Mouse (Mus musculus): ENCODE results near the gene Mus81. TPM values are rescaled to one million over a fixed set of nuclear protein-coding genes. Genes with fewer than 3 reads are reported as not detected.
A peak's percentile ranks its signal among the peaks of the same experiment; 100 is the strongest.

The Mus81 gene
- polyA plus RNA-seq, 1 experiment from 2014 or later, result 6.4 TPM

- H3K27ac ChIP-seq, result no peak overlapping the region
- WGBS (ENCODE audit: missing documents), result 79% methylated on average over 4 of the region's 6 CpGs
- no peak overlapping the region for H3K4me3 ChIP-seq (ENCODE audit: inconsistent target)
- H3K36me3 ChIP-seq (ENCODE audit: inconsistent target), result no peaks in the 10 kb centered on the region
- H3K79me2 ChIP-seq (ENCODE audit: inconsistent target), result peaks cover 24% of the 10 kb centered on the region
Measured at GRCm38 (mm10) chr19:5451766-5452165, 36.4 kb downstream of the Mus81 start.

- Histone ChIP-seq H3K36me3 (ENCODE audit: inconsistent target) (no peaks in the 10 kb centered on the region), H3K27ac (no peak overlapping the region), H3K4me3 (ENCODE audit: inconsistent target) (no peak overlapping the region), H3K79me2 (ENCODE audit: inconsistent target) (peaks cover 5% of the 10 kb centered on the region; the same call in 1 of the 2 replicates)
- whole genome bisulfite sequencing (ENCODE audit: missing documents), result 100% methylated on average over 3 of the region's 3 CpGs
Measured at GRCm38 (mm10) chr19:5449673-5450072, 38.5 kb downstream of the Mus81 start.

GRCm38 (mm10) chr19:5448354-5449150 lies 39.6 kb downstream of the Mus81 start:
- H3K4me3 ChIP-seq (ENCODE audit: inconsistent target), result no peak overlapping the region
- 11% methylated on average over 31 of the region's 36 CpGs for WGBS (ENCODE audit: missing documents)
- H3K79me2 ChIP-seq (ENCODE audit: inconsistent target), result no peaks in the 10 kb centered on the region
- H3K36me3 ChIP-seq (ENCODE audit: inconsistent target), result no peaks in the 10 kb centered on the region
- H3K27ac ChIP-seq, result no peak overlapping the region

- H3K4me3 ChIP-seq (ENCODE audit: inconsistent target), result peak within 1 kb of the TSS; percentile 37
- H3K79me2 ChIP-seq (ENCODE audit: inconsistent target), result no peaks in the 10 kb centered on the region
- H3K27ac ChIP-seq, result no peak within 1 kb of the TSS
- H3K36me3 ChIP-seq (ENCODE audit: inconsistent target), result no peaks in the 10 kb centered on the region
- 2% methylated on average over 70 of the region's 70 CpGs for WGBS (ENCODE audit: missing documents)
Measured at GRCm38 (mm10) chr19:5447515-5448353, 40.5 kb downstream of the Mus81 start, which contains the start of gene Fosl1. Fosl1 (plus strand) TSS chr19:5447547.

- Histone ChIP-seq H3K27ac (no peak overlapping the region), H3K4me3 (ENCODE audit: inconsistent target) (no peak overlapping the region), H3K36me3 (ENCODE audit: inconsistent target) (no peaks in the 10 kb centered on the region), H3K79me2 (ENCODE audit: inconsistent target) (no peaks in the 10 kb centered on the region)
- WGBS (ENCODE audit: missing documents), result 93% methylated on average over 5 of the region's 5 CpGs
Measured at GRCm38 (mm10) chr19:5445747-5446146, 42.5 kb downstream of the Mus81 start.

GRCm38 (mm10) chr19:5444954-5445353 lies 43.2 kb downstream of the Mus81 start:
- no peaks in the 10 kb centered on the region for H3K79me2 ChIP-seq (ENCODE audit: inconsistent target)
- 71% methylated on average over 7 of the region's 7 CpGs for WGBS (ENCODE audit: missing documents)
- H3K27ac ChIP-seq, result no peak overlapping the region
- no peak overlapping the region for H3K4me3 ChIP-seq (ENCODE audit: inconsistent target)
- no peaks in the 10 kb centered on the region for H3K36me3 ChIP-seq (ENCODE audit: inconsistent target)

GRCm38 (mm10) chr19:5444371-5444908 lies 43.8 kb downstream of the Mus81 start:
- Histone ChIP-seq H3K36me3 (ENCODE audit: inconsistent target) (no peaks in the 10 kb centered on the region), H3K79me2 (ENCODE audit: inconsistent target) (no peaks in the 10 kb centered on the region), H3K27ac (no peak overlapping the region), H3K4me3 (ENCODE audit: inconsistent target) (no peak overlapping the region)
- WGBS (ENCODE audit: missing documents), result 40% methylated on average over 9 of the region's 9 CpGs

- H3K27ac ChIP-seq, result no peak overlapping the region
- whole genome bisulfite sequencing (ENCODE audit: missing documents), result 59% methylated on average over 7 of the region's 7 CpGs
- H3K79me2 ChIP-seq (ENCODE audit: inconsistent target), result no peaks in the 10 kb centered on the region
- H3K36me3 ChIP-seq (ENCODE audit: inconsistent target), result no peaks in the 10 kb centered on the region
- no peak overlapping the region; the same call in 1 of the 2 replicates for H3K4me3 ChIP-seq (ENCODE audit: inconsistent target)
Measured at GRCm38 (mm10) chr19:5433951-5434350, 54.3 kb downstream of the Mus81 start.

GRCm38 (mm10) chr19:5432992-5433852 lies 55.0 kb downstream of the Mus81 start:
- Histone ChIP-seq H3K27ac (peak overlapping the region; percentile 48), H3K4me3 (ENCODE audit: inconsistent target) (peak overlapping the region; percentile 33), H3K36me3 (ENCODE audit: inconsistent target) (no peaks in the 10 kb centered on the region), H3K79me2 (ENCODE audit: inconsistent target) (no peaks in the 10 kb centered on the region)
- WGBS (ENCODE audit: missing documents), result 3% methylated on average over 15 of the region's 16 CpGs

Other genes starting within 250 kb of the Mus81 start
- gene Pacs1, start 215.3 kb downstream of the Mus81 start, polyA plus RNA-seq (2018), result 14.8 to 16.9 TPM (median 16.9 TPM) in 3 replicates
- 131 to 171 TPM (median 133 TPM) in 3 replicates for gene Sf3b2, start 192.9 kb downstream of the Mus81 start, polyA plus RNA-seq (2018)
- gene Gal3st3, start 190.1 kb downstream of the Mus81 start, polyA plus RNA-seq (2018), result not detected in 3 replicates
- not detected in 3 replicates for gene Catsper1, start 152.7 kb downstream of the Mus81 start, polyA plus RNA-seq (2018)
- 0.05 to 0.27 TPM in 2 of 3 replicates, not detected in the other for gene Cst6, start 138.8 kb downstream of the Mus81 start, polyA plus RNA-seq (2018)
- 12.7 to 36.5 TPM (median 17.7 TPM) in 3 replicates for gene Eif1ad, start 121.7 kb downstream of the Mus81 start, polyA plus RNA-seq (2018)
- 43.3 to 113 TPM (median 54.5 TPM) in 3 replicates for gene Banf1, start 121.2 kb downstream of the Mus81 start, polyA plus RNA-seq (2018)
- gene Sart1, start 99.7 kb downstream of the Mus81 start, polyA plus RNA-seq (2018), result 31.4 to 48.9 TPM (median 32.4 TPM) in 3 replicates
- gene Tsga10ip, start 85.9 kb downstream of the Mus81 start, polyA plus RNA-seq (2018), result not detected in 3 replicates
- 147 to 170 TPM (median 156 TPM) in 3 replicates for gene Drap1, start 63.4 kb downstream of the Mus81 start, polyA plus RNA-seq (2018)
- 28.7 to 55.4 TPM (median 29.9 TPM) in 3 replicates for gene AI837181, start 63.3 kb downstream of the Mus81 start, polyA plus RNA-seq (2018)
- gene Fosl1, start 40.9 kb downstream of the Mus81 start, polyA plus RNA-seq (2018), result 0.43 TPM in 1 of 3 replicates, not detected in the others
- 0.80 to 3.3 TPM (median 2.9 TPM) in 3 replicates for gene Ccdc85b, start 30.5 kb downstream of the Mus81 start, polyA plus RNA-seq (2018)
- 40.2 to 58.1 TPM (median 52.2 TPM) in 3 replicates for gene Fibp, start 27.8 kb downstream of the Mus81 start, polyA plus RNA-seq (2018)
- 0.24 to 0.53 TPM in 2 of 3 replicates, not detected in the other for gene Ctsw, start 19.9 kb downstream of the Mus81 start, polyA plus RNA-seq (2018)
- gene Efemp2, start 14.4 kb downstream of the Mus81 start, polyA plus RNA-seq (2018), result 4.6 to 7.5 TPM (median 6.8 TPM) in 3 replicates
- 1,230 to 2,008 TPM (median 1,377 TPM) in 3 replicates for gene Cfl1, start 2.1 kb upstream of the Mus81 start, polyA plus RNA-seq (2018)
- 0.34 to 1.6 TPM (median 0.91 TPM) in 3 replicates for gene 1700020D05Rik, start 15.4 kb upstream of the Mus81 start, polyA plus RNA-seq (2018)
- gene Snx32, start 22.1 kb upstream of the Mus81 start, polyA plus RNA-seq (2018), result 5.5 to 23.0 TPM (median 11.7 TPM) in 3 replicates
- gene Ovol1, start 72.2 kb upstream of the Mus81 start, polyA plus RNA-seq (2018), result 0.11 TPM in 1 of 3 replicates, not detected in the others
- gene Ap5b1, start 79.6 kb upstream of the Mus81 start, polyA plus RNA-seq (2018), result 10.0 to 20.3 TPM (median 16.8 TPM) in 3 replicates
- 11.6 to 23.4 TPM (median 21.6 TPM) in 3 replicates for gene Rnaseh2c, start 113.5 kb upstream of the Mus81 start, polyA plus RNA-seq (2018)
- 35.4 to 54.4 TPM (median 47.1 TPM) in 3 replicates for gene Kat5, start 121.8 kb upstream of the Mus81 start, polyA plus RNA-seq (2018)
- gene Rela, start 149.1 kb upstream of the Mus81 start, polyA plus RNA-seq (2018), result 48.3 to 268 TPM (median 62.4 TPM) in 3 replicates
- 29.5 to 49.9 TPM (median 44.1 TPM) in 3 replicates for gene Sipa1, start 175.3 kb upstream of the Mus81 start, polyA plus RNA-seq (2018)
- gene Map3k11, start 200.3 kb upstream of the Mus81 start, polyA plus RNA-seq (2018), result 29.4 to 53.8 TPM (median 31.8 TPM) in 3 replicates
- 16.4 to 37.7 TPM (median 26.8 TPM) in 3 replicates for gene Pcnx3, start 200.5 kb upstream of the Mus81 start, polyA plus RNA-seq (2018)
- gene Kcnk7, start 216.0 kb upstream of the Mus81 start, polyA plus RNA-seq (2018), result not detected in 3 replicates
- 80.1 to 102 TPM (median 94.5 TPM) in 3 replicates for gene Ehbp1l1, start 237.9 kb upstream of the Mus81 start, polyA plus RNA-seq (2018)
- 73.7 to 132 TPM (median 76.9 TPM) in 3 replicates for gene Fam89b, start 241.3 kb upstream of the Mus81 start, polyA plus RNA-seq (2018)

Measured in macrophage (primary cell).